Mouse (Mus musculus) ES-E14 (cell line): ENCODE data around the gene Syt6.

ENCODE experiments used
- CHD2 ChIP-seq: IDR thresholded peaks from 2 replicates; pipeline ENCODE4 v1.6.1; 2014; ENCODE audit warnings: mild to moderate bottlenecking, low read depth, low read length, inconsistent platforms
- MAFK ChIP-seq: IDR thresholded peaks from 2 replicates; pipeline ENCODE4 v1.6.1; 2014; ENCODE audit warnings: mild to moderate bottlenecking, low read depth, low read length, inconsistent platforms; ENCODE audit not compliant: insufficient read depth
- ZNF384 ChIP-seq: IDR thresholded peaks from 2 replicates; pipeline ENCODE4 v1.6.1; 2012; ENCODE audit warnings: low read depth, low read length, inconsistent platforms

- TF ChIP-seq ZNF384 (no peak), MAFK (no peak), CHD2 (no peak)
Measured at GRCm38 (mm10) chr3:103663385-103663784, 88.4 kb downstream of the Syt6 start.
